Mouse (Mus musculus) ES-Bruce4 (cell line): ENCODE measurements at regions not wholly inside any gene's neighbourhood (a gene's known extent, or its start where the extent isn't known, plus 50 kb on each side); places are given as distances from the start of the nearest gene placed in this dataset.

Experiments
- CTCF ChIP-seq: IDR thresholded peaks from one replicate; pipeline ENCODE4 v1.8.1; 2011; ENCODE audit warnings: low read depth, low read length
- EP300 ChIP-seq: IDR thresholded peaks from 2 replicates; pipeline ENCODE4 v1.6.1; 2011; ENCODE audit warnings: low read depth, low read length; ENCODE audit not compliant: insufficient read depth

DNA sequence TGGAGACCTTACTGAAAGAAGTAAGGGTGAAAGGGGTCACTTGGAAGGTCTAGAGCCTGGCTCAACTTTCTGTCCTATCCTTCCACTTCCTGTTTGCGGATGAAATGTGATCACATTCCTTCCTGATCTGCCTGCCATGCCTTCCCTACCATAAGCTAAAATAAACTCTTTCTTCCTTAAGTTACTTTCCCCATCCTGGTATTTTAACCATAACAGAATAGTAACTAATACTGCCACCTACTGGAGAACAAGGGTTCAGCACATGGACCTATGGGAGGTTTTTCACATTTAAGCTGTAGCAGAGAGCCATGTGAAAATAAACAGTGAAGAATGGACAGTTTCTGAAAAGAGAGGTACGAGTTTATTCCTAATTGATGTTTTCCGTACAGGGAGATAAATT lies 297.5 kb upstream of the Castor2 start:
- TF ChIP-seq EP300: no peak
- no peak for TF ChIP-seq CTCF
